Mouse (Mus musculus) thymus, adult 2 months (tissue): ENCODE measurements around the gene N6amt1. TPM values are rescaled to one million over a fixed set of nuclear protein-coding genes. Genes with fewer than 3 reads are reported as not detected.
A peak's percentile ranks its signal among the peaks of the same experiment; 100 is the strongest.

Experiments
- DNase-seq: peaks from one replicate; pipeline ENCODE4 v3.0.0; 2021
- H3K27ac ChIP-seq: fragments of 200-500 bp; 2 replicates; pipeline ENCODE4 v1.5.1; 2012; ENCODE audit warnings: low read length, control low read depth; ENCODE audit not compliant: control insufficient read depth, insufficient read depth
- H3K27me3 ChIP-seq: fragments of 200-500 bp; 2 replicates; pipeline ENCODE4 v1.6.1; 2012; ENCODE audit warnings: mild to moderate bottlenecking, low read length, moderate library complexity, mixed read lengths; ENCODE audit not compliant: control insufficient read depth, insufficient read depth
- H3K36me3 ChIP-seq: fragments of 200-500 bp; 2 replicates; pipeline ENCODE4 v1.6.1; 2012; ENCODE audit warnings: mild to moderate bottlenecking, low read length, moderate library complexity; ENCODE audit not compliant: control insufficient read depth, insufficient read depth
- H3K4me1 ChIP-seq: fragments of 200-500 bp; replicated peaks from 2 replicates; pipeline ENCODE4 v1.6.1; 2012; ENCODE audit warnings: low read length; ENCODE audit not compliant: control insufficient read depth, insufficient read depth
- H3K4me3 ChIP-seq: fragments of 200-500 bp; 2 replicates; pipeline ENCODE4 v1.5.1; 2012; ENCODE audit warnings: mild to moderate bottlenecking, low read length, control low read depth, moderate library complexity; ENCODE audit not compliant: control insufficient read depth, insufficient read depth
- CTCF ChIP-seq: fragments of 200-500 bp; IDR thresholded peaks from 2 replicates; pipeline ENCODE4 v1.5.1; 2012; ENCODE audit warnings: mild to moderate bottlenecking, control low read depth, low read length, moderate library complexity, borderline replicate concordance; ENCODE audit not compliant: control insufficient read depth, poor library complexity, insufficient read depth; ENCODE audit errors: extremely low read depth
- POLR2A ChIP-seq: fragments of 200-500 bp; IDR thresholded peaks from 2 replicates; pipeline ENCODE4 v1.6.1; 2012; ENCODE audit warnings: mild to moderate bottlenecking, low read length, control low read depth, moderate library complexity; ENCODE audit not compliant: control insufficient read depth, poor library complexity, insufficient read depth; ENCODE audit errors: extremely low read depth
- WGBS: fragments of 180-500 bp; shearing (Covaris S2); methylation state at CpG from one replicate; pipeline ENCODE4 v1.1.7; 2018; 5-methylcytosine and 5-hydroxymethylcytosine counted together
- polyA plus RNA-seq: library from polyadenylated mRNA; depleted of rRNA; stranded (reverse); fragments of >200 nt; gene quantifications from 2 replicates; pipeline ENCODE4 v1.2.3, GENCODE M21; 2012; rRNA removed

N6amt1 gene
- polyA plus RNA-seq, 1 experiment: 8.3 TPM

- DNase-seq: no peak
- Histone ChIP-seq H3K4me1 (no peaks in the 10 kb centered on the region), H3K4me3 (no peak overlapping the region), H3K36me3 (no peaks in the 10 kb centered on the region; the same call in 1 of the 2 replicates), H3K27ac (no peak overlapping the region), H3K27me3 (no peaks in the 10 kb centered on the region)
- TF ChIP-seq POLR2A (no peak), CTCF (no peak)
- 98% methylated on average over 6 of the region's 6 CpGs for WGBS
Observed at GRCm38 (mm10) chr16:87366445-87366844, 12.5 kb downstream of the N6amt1 start.

- no peak overlapping the region for H3K4me3 ChIP-seq
- TF ChIP-seq CTCF: no peak
- TF ChIP-seq POLR2A: no peak
- DNase-seq: no peak
- peaks cover 80% of the 10 kb centered on the region for H3K36me3 ChIP-seq
- no peaks in the 10 kb centered on the region for H3K27me3 ChIP-seq
- no peaks in the 10 kb centered on the region for H3K4me1 ChIP-seq
- 89% methylated on average over 2 of the region's 2 CpGs for WGBS
- no peak overlapping the region for H3K27ac ChIP-seq
Observed at GRCm38 (mm10) chr16:87382996-87383395, 29.0 kb downstream of the N6amt1 start.

- DNase-seq: no peak
- 97% methylated on average over 2 of the region's 2 CpGs for WGBS
- TF ChIP-seq POLR2A: no peak
- TF ChIP-seq CTCF: no peak
- peaks cover 79% of the 10 kb centered on the region for H3K36me3 ChIP-seq
- no peak overlapping the region for H3K4me3 ChIP-seq
- H3K27ac ChIP-seq: no peak overlapping the region
- H3K4me1 ChIP-seq: no peaks in the 10 kb centered on the region
- H3K27me3 ChIP-seq: no peaks in the 10 kb centered on the region
Observed at GRCm38 (mm10) chr16:87384366-87384765, 30.4 kb downstream of the N6amt1 start.

- H3K36me3 ChIP-seq: peaks cover 54% of the 10 kb centered on the region
Observed at GRCm38 (mm10) chr16:87387444-87387977, 33.5 kb downstream of the N6amt1 start.

GRCm38 (mm10) chr16:87393813-87394548 is 40.0 kb downstream of the N6amt1 start:
- TF ChIP-seq CTCF (no peak), POLR2A (no peak)
- no peaks in the 10 kb centered on the region for H3K27me3 ChIP-seq
- H3K4me1 ChIP-seq: no peaks in the 10 kb centered on the region
- WGBS: 61% methylated on average over 16 of the region's 16 CpGs
- peaks cover 54% of the 10 kb centered on the region for H3K36me3 ChIP-seq
- DNase-seq: peak; percentile 53
- no peak overlapping the region for H3K4me3 ChIP-seq
- H3K27ac ChIP-seq: no peak overlapping the region

More at GRCm38 (mm10) chr16:87387444-87387977, 33.5 kb downstream of the N6amt1 start:
- H3K27me3 ChIP-seq: no peaks in the 10 kb centered on the region
- TF ChIP-seq POLR2A: no peak
- no peak for TF ChIP-seq CTCF
- H3K4me1 ChIP-seq: no peaks in the 10 kb centered on the region
- no peak overlapping the region for H3K4me3 ChIP-seq
- H3K27ac ChIP-seq: no peak overlapping the region
- DNase-seq: no peak
- WGBS: 98% methylated on average over 3 of the region's 3 CpGs

GRCm38 (mm10) chr16:87405001-87405400 is 51.0 kb downstream of the N6amt1 start:
- WGBS: 96% methylated on average over 3 of the region's 3 CpGs
- Histone ChIP-seq H3K4me3 (no peak overlapping the region), H3K27ac (no peak overlapping the region), H3K4me1 (no peaks in the 10 kb centered on the region), H3K36me3 (peaks cover 90% of the 10 kb centered on the region), H3K27me3 (no peaks in the 10 kb centered on the region)
- DNase-seq: peak; percentile 15
- TF ChIP-seq POLR2A (no peak), CTCF (no peak)

Other genes with a start within 250 kb of the N6amt1 start
- gene Ltn1, start 78.4 kb downstream of the N6amt1 start, polyA plus RNA-seq: 9.8 and 11.1 TPM in 2 replicates
- gene Rwdd2b, start 86.4 kb downstream of the N6amt1 start, polyA plus RNA-seq: 9.3 and 9.5 TPM in 2 replicates
- 17.4 and 26.8 TPM in 2 replicates for gene Usp16, start 100.5 kb downstream of the N6amt1 start, polyA plus RNA-seq
- 36.1 and 37.7 TPM in 2 replicates for gene Cct8, start 141.7 kb downstream of the N6amt1 start, polyA plus RNA-seq
- gene Map3k7cl, start 199.1 kb downstream of the N6amt1 start, polyA plus RNA-seq: 3.9 and 4.1 TPM in 2 replicates